Mouse (Mus musculus) neutrophil, adult 5-6 weeks (primary cell): ENCODE measurements around the gene Rpl7a. TPM values are rescaled to one million over a fixed set of nuclear protein-coding genes. Genes with fewer than 3 reads are reported as not detected.
"Not testable (repeated sequence)": the region's sequence is repeated elsewhere in the genome, so short reads cannot be mapped to it uniquely, and the experiment has no call there.

Source experiments
- ATAC-seq: fragments of 151-379, 151-347 bp; 2 replicates; pipeline ENCODE4 v1.8.0; 2017; ENCODE audit warnings: mild to moderate bottlenecking, moderate TSS enrichment; ENCODE audit not compliant: insufficient number of reproducible peaks, poor library complexity, low FRiP score, severe bottlenecking; ENCODE audit errors: extremely low read depth
- total RNA-seq: library from RNA; stranded (forward); fragments of 200-1000 nt; gene quantifications from 2 replicates; pipeline ENCODE4 v1.2.3, GENCODE M21; 2017

Rpl7a gene
- total RNA-seq = 711 and 793 TPM in 2 replicates

- ATAC-seq = peak; percentile 82
Observed at GRCm38 (mm10) chr2:26910124-26910993, at the start of gene Rpl7a, which contains the start of gene Med22. TSS of gene Rpl7a (plus strand) at chr2:26910764. TSS of gene Med22 (minus strand) at chr2:26910677.

GRCm38 (mm10) chr2:26862856-26863255 is 47.7 kb upstream of the Rpl7a start:
- peak; percentile 93 for ATAC-seq

- no peak for ATAC-seq
Observed at GRCm38 (mm10) chr2:26864879-26865278, 45.7 kb upstream of the Rpl7a start, which contains the start of gene Abo. TSS of gene Abo (minus strand) at chr2:26864979.

GRCm38 (mm10) chr2:26870666-26871065 is 39.9 kb upstream of the Rpl7a start:
- ATAC-seq = no peak; the same call in 1 of the 2 replicates

- ATAC-seq = no peak
Observed at GRCm38 (mm10) chr2:26878571-26878970, 32.0 kb upstream of the Rpl7a start.

- ATAC-seq = not testable (repeated sequence)
Observed at GRCm38 (mm10) chr2:26885541-26885940, 25.0 kb upstream of the Rpl7a start.

GRCm38 (mm10) chr2:26886170-26886569 is 24.4 kb upstream of the Rpl7a start:
- ATAC-seq = not testable (repeated sequence)

- ATAC-seq = no peak
Observed at GRCm38 (mm10) chr2:26895898-26896297, 14.7 kb upstream of the Rpl7a start.

- no peak for ATAC-seq
Observed at GRCm38 (mm10) chr2:26900731-26901130, 9.8 kb upstream of the Rpl7a start.

- ATAC-seq = no peak
Observed at GRCm38 (mm10) chr2:26901834-26902400, 8.6 kb upstream of the Rpl7a start.

- ATAC-seq = peak; percentile 89
Observed at GRCm38 (mm10) chr2:26902467-26903220, 7.9 kb upstream of the Rpl7a start, which contains the start of gene Surf6. TSS of gene Surf6 (minus strand) at chr2:26902879.

- no peak for ATAC-seq
Observed at GRCm38 (mm10) chr2:26903311-26903710, 7.3 kb upstream of the Rpl7a start.

GRCm38 (mm10) chr2:26905936-26906335 is 4.6 kb upstream of the Rpl7a start:
- no peak for ATAC-seq

GRCm38 (mm10) chr2:26906431-26906830 is 4.1 kb upstream of the Rpl7a start:
- no peak for ATAC-seq

GRCm38 (mm10) chr2:26907109-26907508 is 3.5 kb upstream of the Rpl7a start:
- no peak for ATAC-seq

GRCm38 (mm10) chr2:26908710-26909386 is 1.7 kb upstream of the Rpl7a start:
- ATAC-seq = no peak

- no peak for ATAC-seq
Observed at GRCm38 (mm10) chr2:26909387-26909784, 1.2 kb upstream of the Rpl7a start.

GRCm38 (mm10) chr2:26910994-26911765 is 616 bp downstream of the Rpl7a start:
- ATAC-seq = no peak
